Mouse (Mus musculus) olfactory bulb, adult 2 months (tissue): ENCODE results near the gene Map3k11. TPM values are rescaled to one million over a fixed set of nuclear protein-coding genes. Genes with fewer than 3 reads are reported as not detected.

Experiments used
- H3K27ac ChIP-seq: fragments of 200-500 bp; 2 replicates; pipeline ENCODE4 v1.5.1; 2012; ENCODE audit warnings: low read depth, low read length; ENCODE audit not compliant: insufficient read depth
- H3K4me1 ChIP-seq: fragments of 200-500 bp; 2 replicates; pipeline ENCODE4 v1.6.1; 2012; ENCODE audit warnings: low read length; ENCODE audit not compliant: control insufficient read depth, insufficient read depth
- H3K4me3 ChIP-seq: fragments of 200-500 bp; 2 replicates; pipeline ENCODE4 v1.5.1; 2012; ENCODE audit warnings: mild to moderate bottlenecking, low read depth, low read length, moderate library complexity; ENCODE audit not compliant: insufficient read depth
- CTCF ChIP-seq: fragments of 200-500 bp; IDR thresholded peaks from 2 replicates; pipeline ENCODE4 v1.5.1; 2012; ENCODE audit warnings: low read depth, mild to moderate bottlenecking, low read length, moderate library complexity; ENCODE audit not compliant: insufficient read depth
- POLR2A ChIP-seq: fragments of 200-500 bp; IDR thresholded peaks from 2 replicates; pipeline ENCODE4 v1.6.1; 2012; ENCODE audit warnings: mild to moderate bottlenecking, low read depth, low read length, moderate library complexity; ENCODE audit not compliant: insufficient read depth
- WGBS: fragments of 180-500 bp; shearing (Covaris S2); methylation state at CpG from one replicate; pipeline ENCODE4 v1.1.7; 2018; 5-methylcytosine and 5-hydroxymethylcytosine counted together
- polyA plus RNA-seq: library from polyadenylated mRNA; stranded (reverse); fragments of >200 nt; gene quantifications from 2 replicates; pipeline ENCODE4 v1.2.4, GENCODE M21; 2012; ENCODE audit warnings: low replicate concordance; ENCODE audit not compliant: missing spikeins, insufficient read depth, insufficient read length

The Map3k11 gene
- polyA plus RNA-seq, 1 experiment = not detected

DNA sequence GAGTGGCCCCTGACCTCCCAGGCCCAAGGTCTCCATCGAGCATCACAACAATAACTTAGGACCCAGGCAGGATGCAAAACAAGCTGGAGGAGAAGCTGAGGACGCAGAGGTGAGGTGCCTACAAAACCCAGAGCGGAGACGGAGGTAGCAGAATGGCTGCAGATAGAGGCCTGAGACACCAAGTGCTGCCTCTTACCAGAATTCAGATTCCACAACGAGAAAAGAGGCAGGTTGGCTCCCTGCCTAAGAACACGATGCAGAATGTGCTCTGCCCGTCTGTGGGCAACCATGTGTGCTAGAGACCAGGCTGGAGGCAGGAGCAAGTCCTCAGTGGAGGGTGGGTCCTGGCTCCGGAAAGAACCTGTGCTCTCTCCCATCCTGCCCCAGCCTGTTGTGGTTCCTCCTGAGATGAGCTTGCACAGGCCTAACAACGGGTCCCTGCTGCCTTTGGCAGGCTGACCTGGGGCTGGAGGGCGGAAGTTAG is 4.4 kb downstream of the Map3k11 start:
- H3K4me1 ChIP-seq = peaks cover 39% of the 10 kb centered on the region
- TF ChIP-seq POLR2A = no peak
- no peak for TF ChIP-seq CTCF
- peak overlapping the region; percentile 49 for H3K27ac ChIP-seq
- WGBS = 49% methylated on average over 10 of the region's 10 CpGs
- H3K4me3 ChIP-seq = peak overlapping the region; percentile 2; the same call in 1 of the 2 replicates

DNA sequence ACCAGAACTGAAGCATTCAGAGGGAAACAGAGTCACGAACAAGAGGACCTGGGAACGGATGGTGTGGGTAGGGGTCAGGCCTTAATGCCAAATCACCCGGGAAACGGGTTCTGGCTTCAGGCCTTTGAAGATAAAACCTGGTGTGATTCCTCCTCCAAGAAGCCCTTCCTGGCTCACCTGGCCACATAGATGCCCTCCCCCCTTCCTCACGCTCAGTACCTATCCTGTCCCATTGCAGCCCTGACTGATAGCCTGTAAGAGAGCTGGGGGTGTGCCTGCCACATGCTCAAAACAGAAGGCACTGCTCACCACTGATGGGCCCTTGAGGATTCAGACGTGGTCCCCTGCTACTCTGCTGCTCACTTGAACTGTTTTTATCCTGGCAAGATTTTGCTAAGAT is 5.3 kb downstream of the Map3k11 start:
- Histone ChIP-seq H3K27ac (no peak overlapping the region), H3K4me3 (no peak overlapping the region), H3K4me1 (peaks cover 38% of the 10 kb centered on the region)
- no peak for TF ChIP-seq CTCF
- no peak for TF ChIP-seq POLR2A
- WGBS = 77% methylated on average over 6 of the region's 6 CpGs

DNA sequence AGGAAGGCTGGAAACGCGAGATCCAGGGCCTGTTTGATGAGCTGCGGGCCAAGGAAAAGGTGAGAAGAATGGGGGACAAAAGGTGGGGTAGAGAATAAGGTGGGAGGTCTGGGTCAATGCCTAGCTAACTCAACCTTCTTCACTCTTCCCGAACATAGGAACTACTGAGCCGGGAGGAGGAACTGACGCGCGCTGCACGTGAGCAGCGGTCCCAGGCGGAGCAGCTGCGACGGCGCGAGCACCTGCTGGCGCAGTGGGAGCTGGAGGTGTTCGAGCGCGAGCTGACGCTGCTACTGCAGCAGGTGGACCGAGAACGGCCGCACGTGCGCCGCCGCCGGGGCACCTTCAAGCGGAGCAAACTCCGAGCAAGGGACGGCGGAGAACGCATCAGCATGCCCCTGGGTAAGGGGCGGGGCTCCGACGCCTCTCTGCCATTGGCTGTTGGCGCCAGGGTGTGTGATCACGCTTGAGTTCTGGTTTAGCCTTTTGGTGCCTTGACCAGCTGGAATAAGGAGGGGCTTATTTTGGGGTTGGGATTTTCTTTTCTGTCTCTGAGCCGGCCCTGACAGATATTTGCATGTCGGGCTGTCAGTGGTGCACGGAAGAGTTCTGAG is 7.4 kb downstream of the Map3k11 start:
- Histone ChIP-seq H3K27ac (no peak overlapping the region), H3K4me3 (no peak overlapping the region), H3K4me1 (peaks cover 28% of the 10 kb centered on the region)
- WGBS = 48% methylated on average over 41 of the region's 41 CpGs
- TF ChIP-seq CTCF (no peak), POLR2A (no peak)

DNA sequence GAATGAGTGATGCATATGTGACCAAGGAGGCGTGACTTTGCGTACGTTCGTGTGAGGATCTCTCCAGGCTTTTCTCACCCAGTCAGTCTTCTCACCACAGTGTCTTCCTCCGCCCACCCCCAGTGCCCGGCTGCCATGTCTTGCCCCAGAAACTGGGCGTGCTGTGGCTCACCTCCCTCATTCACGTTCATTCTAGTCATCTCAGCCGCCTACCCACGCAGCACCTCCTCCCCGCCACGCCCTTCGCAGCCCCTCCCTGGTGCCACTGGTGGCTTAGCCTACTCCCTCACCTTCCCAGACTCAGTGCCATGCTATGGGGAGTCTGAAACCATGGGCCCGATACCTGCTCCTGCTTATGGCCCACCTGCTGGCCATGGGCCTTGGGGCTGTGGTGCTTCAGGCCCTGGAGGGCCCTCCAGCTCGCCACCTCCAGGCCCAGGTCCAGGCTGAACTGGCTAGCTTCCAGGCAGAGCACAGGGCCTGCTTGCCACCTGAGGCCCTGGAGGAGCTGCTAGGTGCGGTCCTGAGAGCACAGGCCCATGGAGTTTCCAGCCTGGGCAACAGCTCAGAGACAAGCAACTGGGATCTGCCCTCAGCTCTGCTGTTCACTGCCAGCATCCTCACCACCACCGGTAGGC is 15.7 kb downstream of the Map3k11 start, which contains the start of gene Kcnk7:
Gene Kcnk7, plus strand, starts transcription at position 205 of the 638 bp plus-strand sequence.
- WGBS = 72% methylated on average over 17 of the region's 17 CpGs
- TF ChIP-seq POLR2A (no peak), CTCF (no peak)
- Histone ChIP-seq H3K4me1 (peaks cover 9% of the 10 kb centered on the region), H3K27ac (no peak within 1 kb of the TSS), H3K4me3 (no peak within 1 kb of the TSS)

DNA sequence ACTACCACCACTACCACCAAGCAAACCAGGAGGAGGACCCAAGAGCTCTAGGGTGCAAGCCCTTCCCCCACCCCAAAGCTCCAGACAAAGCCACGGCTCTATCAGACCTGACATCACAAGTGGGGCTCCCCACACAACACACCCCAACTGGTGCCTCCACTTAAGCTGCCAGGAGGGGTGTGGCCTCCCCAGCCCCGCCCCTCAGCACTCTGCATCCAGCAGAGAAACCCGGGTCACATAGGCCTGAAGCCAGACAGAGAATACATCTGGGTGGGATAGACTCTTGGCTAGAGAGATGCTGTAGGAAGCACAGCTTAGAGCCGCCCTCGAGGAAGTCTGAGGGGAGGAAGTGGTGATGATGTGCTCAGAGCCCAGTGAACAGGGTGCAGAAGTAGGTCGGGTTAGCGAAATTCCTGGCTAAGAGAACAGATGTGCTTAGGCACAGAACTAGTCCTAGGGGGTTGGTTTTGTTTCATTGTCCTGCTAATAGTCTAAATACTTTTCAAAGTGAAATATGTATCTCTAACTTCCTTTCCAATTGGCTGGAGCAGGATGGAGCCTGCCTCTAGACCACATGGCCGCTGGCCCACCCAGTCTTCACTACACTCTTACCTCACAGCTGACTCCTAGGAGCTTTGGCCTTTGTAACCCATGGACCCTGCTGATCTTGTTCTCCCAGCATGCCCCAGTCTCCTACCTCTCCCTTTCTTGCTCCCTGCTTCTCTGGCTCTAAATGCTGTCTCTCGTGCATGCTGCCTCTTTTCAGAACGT is 16.4 kb downstream of the Map3k11 start:
- H3K4me3 ChIP-seq = no peak overlapping the region
- peaks cover 9% of the 10 kb centered on the region for H3K4me1 ChIP-seq
- no peak overlapping the region for H3K27ac ChIP-seq
- WGBS = 42% methylated on average over 10 of the region's 10 CpGs
- TF ChIP-seq CTCF = no peak
- no peak for TF ChIP-seq POLR2A

DNA sequence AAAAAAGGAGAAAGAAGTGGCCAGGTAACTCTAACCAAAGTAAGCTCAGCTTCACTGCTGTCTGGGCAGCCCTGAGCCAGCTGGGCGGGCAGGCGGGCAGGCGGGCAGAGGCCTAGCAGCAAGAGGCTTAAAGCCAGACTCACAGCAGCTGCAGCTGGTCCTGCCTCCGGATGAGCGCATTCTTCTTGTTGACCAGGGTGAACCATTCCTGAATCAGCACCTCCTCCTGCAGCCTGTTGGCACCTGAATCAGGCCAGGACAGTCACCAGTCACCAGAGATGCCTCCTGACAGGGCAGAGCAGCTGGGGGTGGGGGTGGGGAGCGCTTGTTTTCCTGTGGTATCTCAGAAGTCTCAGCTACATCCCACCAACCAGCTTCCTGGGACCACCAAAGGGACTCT is 21.5 kb downstream of the Map3k11 start:
- Histone ChIP-seq H3K4me1 (peaks cover 7% of the 10 kb centered on the region), H3K27ac (no peak overlapping the region), H3K4me3 (no peak overlapping the region)
- WGBS = 91% methylated on average over 6 of the region's 6 CpGs
- no peak for TF ChIP-seq CTCF
- no peak for TF ChIP-seq POLR2A

DNA sequence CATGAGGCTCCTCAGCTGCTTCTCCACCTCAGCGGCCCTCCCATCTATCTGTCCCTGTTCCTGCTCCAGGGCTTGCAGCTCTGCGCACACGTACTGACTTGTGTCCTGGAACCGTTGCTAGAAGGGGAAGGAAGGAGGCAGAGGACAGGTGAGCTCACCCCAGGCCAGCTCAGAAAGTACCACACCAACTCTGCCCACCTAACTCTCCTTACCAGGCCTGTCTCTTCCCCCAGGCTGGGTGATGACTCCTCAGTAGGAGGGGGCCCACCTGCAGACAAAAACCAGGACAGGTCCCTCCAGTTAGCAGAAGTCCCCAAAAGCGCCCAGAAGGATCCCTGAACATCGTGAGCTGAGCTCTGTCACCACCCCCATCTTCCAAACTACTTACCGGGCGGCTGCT is 22.0 kb downstream of the Map3k11 start:
- 80% methylated on average over 8 of the region's 8 CpGs for WGBS
- peaks cover 8% of the 10 kb centered on the region for H3K4me1 ChIP-seq
- H3K27ac ChIP-seq = no peak overlapping the region
- TF ChIP-seq POLR2A = no peak
- TF ChIP-seq CTCF = no peak
- no peak overlapping the region for H3K4me3 ChIP-seq

DNA sequence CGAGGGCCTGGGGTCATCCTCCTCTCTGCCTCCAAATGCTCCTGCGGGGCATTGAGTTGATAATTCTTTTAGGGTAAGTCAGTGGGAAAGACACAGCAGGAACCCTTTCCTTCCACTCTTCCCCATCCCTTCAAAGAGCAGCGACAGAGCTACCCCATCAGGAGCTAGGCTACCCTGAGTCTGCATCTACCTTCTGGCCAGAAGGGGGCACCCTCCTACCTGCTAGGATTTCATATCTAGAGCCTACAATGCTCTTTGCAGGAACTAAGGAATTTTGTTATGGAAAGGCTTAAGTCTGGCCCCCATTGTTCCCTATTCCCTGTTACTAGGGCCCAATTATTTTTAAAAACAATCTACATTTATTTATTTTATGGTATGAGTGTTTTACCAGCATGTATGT is 22.7 kb downstream of the Map3k11 start:
- peaks cover 15% of the 10 kb centered on the region for H3K4me1 ChIP-seq
- H3K27ac ChIP-seq = no peak overlapping the region
- 11% methylated on average over 3 of the region's 3 CpGs for WGBS
- TF ChIP-seq POLR2A = no peak
- no peak for TF ChIP-seq CTCF
- no peak overlapping the region for H3K4me3 ChIP-seq
